Mouse (Mus musculus) gastrocnemius, postnatal 25 days (tissue): ENCODE measurements around the gene Dmrtc2. TPM values are rescaled to one million over a fixed set of nuclear protein-coding genes. Genes with fewer than 3 reads are reported as not detected.
A peak's percentile ranks its signal among the peaks of the same experiment; 100 is the strongest.
"Not testable (repeated sequence)": the region's sequence is repeated elsewhere in the genome, so short reads cannot be mapped to it uniquely, and the experiment has no call there.

ENCODE experiments used
- DNase-seq: peaks from one replicate; pipeline ENCODE4 v3.0.0; 2022
- total RNA-seq, 2 experiments: library from RNA; stranded (reverse); gene quantifications; 1 replicate in 1 of 2; 2 replicates in 1 of 2; pipeline ENCODE4 v1.2.3; 2021

Dmrtc2 gene
- total RNA-seq, 2 experiments from 2014 or later = not detected

DNA sequence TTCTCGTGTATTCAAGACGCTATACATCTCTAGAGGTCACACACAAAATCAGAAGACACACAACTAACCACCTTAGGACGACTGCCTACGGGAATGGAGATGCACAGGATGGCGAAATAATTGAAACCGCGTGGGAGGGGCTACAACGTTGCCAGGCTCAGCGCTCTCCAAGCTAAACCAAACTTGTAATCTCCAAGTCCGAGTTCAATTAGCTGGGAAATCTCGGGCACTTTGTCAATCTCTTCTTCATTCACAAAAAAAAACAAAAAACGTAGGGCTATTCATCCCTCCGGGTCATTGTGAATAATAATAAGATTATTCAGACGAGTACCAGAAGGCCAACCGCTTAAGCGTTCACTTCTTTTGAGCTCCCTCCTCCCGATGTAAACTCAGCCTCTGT, 777 bp upstream of the Dmrtc2 start:
- DNase-seq = no peak

GRCm38 (mm10) chr7:24877588-24877987, 7.7 kb downstream of the Dmrtc2 start:
- no peak for DNase-seq

GRCm38 (mm10) chr7:24879620-24880019, 9.8 kb downstream of the Dmrtc2 start:
- DNase-seq = no peak

DNA sequence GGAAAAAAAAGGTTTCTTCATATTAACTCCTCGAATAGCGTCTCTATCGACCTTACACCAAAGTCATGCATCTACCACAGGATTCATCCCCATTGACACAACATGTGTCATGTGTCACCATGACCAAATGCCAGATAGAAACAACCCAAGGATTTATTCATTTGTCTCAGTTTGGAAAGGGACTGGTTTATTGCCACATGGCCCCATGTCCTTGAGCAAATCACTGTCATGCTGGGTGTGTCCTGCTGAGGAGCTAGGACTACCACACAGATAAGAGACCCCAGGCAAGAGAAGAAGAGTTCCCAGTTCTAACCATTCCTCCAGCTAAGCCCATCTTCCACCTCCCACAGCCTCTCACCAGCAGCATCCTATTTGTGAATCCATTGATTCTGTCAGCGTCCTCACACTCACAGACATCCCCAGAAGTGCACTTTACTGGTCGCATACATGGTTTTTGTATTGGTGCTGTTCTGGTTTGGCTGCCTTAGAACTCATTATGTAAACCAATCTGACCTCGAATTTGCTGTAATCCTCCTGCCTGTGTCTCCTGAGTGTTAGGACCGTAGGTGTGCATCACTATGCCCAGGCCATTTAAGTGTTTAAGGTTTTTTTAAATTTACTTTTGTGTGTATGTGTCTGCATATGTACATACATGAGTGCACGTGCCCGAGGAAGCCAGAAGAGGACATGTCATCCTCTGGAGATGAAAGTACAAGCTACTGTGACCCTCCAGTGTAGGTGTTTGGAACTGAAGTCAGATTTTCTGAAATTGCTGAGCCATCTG, 12.8 kb downstream of the Dmrtc2 start:
- DNase-seq = no peak

- DNase-seq = peak; percentile 99
These were observed 14.2 kb downstream of the Dmrtc2 start, which contains the start of gene Rps19 for GRCm38 (mm10) chr7:24883896-24884692. Rps19 (plus strand) TSS chr7:24884371.

GRCm38 (mm10) chr7:24884693-24885291, 14.9 kb downstream of the Dmrtc2 start:
- no peak for DNase-seq

- no peak for DNase-seq
These were observed 15.8 kb downstream of the Dmrtc2 start for GRCm38 (mm10) chr7:24885468-24886307.

DNA sequence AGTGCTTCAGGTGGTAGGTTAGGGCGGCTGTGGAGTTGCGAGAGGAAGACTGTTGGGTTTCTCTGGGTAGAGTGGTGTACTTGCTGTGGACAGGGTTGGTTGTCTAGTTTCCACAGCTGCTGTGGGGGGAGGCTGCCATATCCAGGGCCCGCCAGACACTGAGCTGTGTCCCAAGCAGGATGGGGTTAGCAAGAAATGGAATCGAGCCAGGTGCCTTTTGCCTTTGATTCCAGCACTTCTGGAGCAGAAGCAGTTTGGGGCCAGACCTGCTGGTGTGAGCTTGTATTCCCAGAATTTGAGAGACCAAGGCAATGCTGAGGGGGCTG, 16.4 kb downstream of the Dmrtc2 start:
- no peak for DNase-seq

GRCm38 (mm10) chr7:24887096-24887495, 17.2 kb downstream of the Dmrtc2 start:
- no peak for DNase-seq

DNA sequence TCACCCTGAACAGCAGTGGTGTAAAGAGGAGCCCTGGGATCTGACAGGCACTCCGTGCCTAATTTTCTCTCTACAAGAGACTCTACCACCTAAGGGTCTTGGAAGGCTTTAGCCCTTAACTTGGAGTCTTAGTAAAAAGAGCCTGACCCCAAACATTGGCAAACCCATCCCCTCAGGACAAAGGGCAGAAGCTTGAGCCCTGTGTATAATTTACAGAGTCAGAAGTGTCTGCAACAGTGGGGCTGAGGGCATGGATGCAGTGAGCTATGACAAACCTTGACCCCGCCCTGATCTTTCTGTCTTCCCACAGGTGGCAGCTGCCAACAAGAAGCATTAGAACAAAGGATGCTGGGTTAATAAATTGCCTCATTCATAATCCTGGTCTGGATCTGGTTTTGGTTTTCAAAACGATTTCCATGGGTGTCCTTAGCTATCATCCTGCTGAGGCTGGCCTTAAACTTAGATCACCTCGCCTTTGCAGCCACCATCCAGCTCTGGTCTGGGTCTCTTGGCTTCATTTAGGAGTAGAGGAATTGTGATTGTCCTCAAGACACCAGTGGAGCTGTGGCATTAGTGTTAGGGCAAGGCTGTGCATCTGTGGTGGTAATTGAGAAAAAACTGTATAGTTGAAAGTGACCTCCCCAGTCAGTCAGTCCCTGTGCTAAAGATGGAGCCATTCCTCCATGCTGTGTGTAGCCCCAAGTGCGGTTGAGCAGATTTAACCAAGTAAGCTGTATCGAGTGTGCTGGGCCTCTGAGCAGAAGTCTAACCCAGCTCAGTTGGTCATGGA, 19.8 kb downstream of the Dmrtc2 start:
- no peak for DNase-seq

GRCm38 (mm10) chr7:24890281-24891216, 20.7 kb downstream of the Dmrtc2 start:
- peak; percentile 37 for DNase-seq

DNA sequence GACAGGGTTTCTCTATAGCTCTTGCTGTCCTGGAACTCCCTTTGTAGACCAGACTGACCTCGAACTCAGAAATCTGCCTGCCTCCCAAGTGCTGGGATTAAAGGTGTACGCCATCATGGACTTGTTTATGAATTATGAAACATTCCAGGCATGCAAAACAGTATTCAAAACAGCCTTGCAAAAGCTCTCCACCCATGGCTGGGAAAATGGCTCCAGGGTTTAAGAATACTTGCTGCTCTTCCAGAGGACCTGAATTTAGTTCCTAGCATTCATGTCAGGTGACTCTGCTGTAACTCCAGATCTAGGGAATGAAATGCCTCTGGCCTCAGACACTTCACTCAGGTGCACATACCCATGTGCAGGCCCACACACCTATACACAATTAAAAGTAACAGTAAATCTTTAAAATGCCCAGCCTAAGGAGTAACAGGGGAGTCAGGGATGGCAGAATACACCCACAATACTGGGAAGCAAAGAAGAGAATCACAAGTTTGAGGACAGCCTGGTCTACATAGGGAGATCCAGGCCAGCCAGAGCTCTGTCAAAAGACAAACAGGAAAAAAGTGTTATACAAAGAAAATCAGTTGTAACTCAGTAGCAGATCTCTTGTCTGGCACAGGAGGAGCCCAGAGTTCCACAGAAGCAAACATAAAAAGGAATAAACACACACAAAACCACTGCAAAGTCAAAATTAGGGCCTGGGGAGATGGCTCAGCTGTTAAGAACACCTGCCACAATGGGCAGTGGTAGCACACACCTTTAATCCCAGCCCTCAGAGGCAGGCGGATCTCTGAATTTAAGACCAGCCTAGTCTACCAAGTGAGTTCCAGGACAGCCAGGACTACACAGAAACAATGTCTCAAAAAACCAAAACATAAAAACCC, 21.6 kb downstream of the Dmrtc2 start:
- no peak for DNase-seq

DNA sequence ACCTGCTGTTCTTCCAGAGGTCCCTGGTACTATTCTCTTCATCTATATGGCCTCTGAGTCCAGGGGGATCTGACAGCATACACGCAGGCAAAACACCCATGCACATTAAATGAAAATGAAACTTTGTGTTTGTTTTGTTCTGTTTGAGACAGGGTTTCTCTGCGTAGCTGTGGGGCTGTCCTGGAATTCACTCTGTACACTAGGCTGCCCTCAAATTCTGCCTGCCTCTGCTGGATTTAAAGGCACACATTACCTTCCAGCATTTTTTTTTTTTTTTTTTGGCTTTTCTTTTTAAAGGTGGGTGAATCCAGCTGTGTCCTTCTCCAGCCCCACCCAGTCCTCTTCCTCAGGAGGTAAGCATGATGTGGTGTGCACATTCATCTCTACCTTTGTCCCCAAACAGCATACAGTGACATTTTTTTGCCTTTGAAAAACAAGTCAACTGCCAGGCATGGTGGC, 22.3 kb downstream of the Dmrtc2 start:
- DNase-seq = no peak

DNA sequence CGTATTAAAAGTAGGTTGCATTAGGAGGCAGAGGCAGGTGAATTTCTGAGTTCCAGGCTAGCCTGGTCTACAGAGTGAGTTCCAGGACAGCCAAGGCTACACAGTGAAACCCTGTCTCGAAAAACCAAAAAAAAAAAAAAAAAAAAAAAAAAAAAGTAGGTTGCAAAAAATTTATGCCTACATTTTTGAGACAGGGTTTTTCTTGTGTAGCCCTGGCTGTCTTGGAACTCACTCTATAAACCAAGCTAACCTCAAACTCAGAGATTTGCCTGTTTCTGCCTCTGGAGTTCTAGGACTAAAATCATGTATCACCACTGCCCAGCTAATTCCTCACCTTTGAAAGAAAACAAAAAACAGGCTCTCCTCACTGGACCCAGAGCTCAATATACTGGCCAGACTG, 25.9 kb downstream of the Dmrtc2 start:
- DNase-seq = not testable (repeated sequence)

DNA sequence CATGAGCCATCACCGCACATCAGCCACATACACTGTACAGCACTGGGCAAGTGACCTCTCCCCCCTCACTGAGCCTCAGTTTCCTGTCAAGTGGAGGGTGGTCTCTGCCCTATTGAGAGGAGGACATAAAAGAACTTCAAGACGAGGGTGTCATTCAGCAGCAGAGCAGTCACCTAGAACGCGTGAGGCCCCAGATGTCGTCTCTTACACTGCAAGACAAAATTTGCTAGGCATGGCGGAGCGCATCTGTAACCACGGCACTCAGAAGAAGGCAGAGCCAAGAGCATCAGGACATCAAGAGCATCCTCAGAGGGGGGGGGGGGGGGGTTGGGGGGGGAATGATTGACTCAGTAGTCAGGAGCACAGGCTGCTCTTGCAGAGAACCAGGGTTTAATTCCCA, 26.4 kb downstream of the Dmrtc2 start:
- DNase-seq = no peak

GRCm38 (mm10) chr7:24897224-24897623, 27.4 kb downstream of the Dmrtc2 start, which contains the start of gene Cd79a:
Cd79a (plus strand) TSS chr7:24897381.
- DNase-seq = no peak

- DNase-seq = no peak
These were observed 28.1 kb downstream of the Dmrtc2 start for GRCm38 (mm10) chr7:24897959-24898358.

DNA sequence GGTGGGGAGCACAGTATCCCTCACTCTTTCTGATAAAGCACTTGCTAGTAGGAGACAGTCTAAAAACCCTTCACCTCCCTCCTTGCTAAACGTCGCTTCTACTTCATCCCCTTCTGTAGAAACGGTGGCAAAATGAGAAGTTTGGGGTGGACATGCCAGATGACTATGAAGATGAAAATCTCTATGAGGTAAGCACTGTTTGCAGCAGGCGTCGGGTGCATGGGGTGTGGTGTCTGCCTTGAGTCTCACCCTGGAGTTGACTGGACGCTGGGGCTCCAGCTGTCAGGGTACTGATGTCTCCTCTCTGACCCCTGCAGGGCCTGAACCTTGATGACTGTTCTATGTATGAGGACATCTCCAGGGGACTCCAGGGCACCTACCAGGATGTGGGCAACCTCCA, 31.3 kb downstream of the Dmrtc2 start:
- DNase-seq = no peak

GRCm38 (mm10) chr7:24901842-24902241, 32.0 kb downstream of the Dmrtc2 start:
- DNase-seq = no peak
